In the genomic region with DNA sequence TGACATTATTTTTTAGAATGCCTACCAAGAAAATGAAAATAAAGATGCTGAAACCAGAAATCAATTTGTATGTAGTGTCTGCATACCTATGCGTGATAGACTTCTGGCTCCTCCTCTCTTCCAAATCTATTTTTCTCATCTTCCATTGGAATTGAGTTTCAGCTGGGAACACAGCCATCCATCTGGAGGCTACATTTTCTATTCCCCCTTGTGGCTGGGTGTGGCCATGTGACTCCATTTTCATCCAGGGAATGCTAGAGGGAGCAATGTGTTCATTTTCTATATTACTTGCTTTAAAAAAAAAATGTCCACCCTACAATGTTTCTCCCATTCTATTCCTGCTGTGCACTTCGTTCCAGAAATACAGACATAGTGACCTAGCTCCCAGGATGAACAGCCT, we compare ENCODE assay signal across 20 mouse cellular contexts. TPM values are rescaled to one million over a fixed set of nuclear protein-coding genes. Genes with fewer than 3 reads are reported as not detected.
DNase-seq lines count a peak whose midpoint lies in the region; ATAC-seq and TF ChIP-seq lines count a peak whose summit lies in the region.
"Had no signal": no experiment of that assay in that cellular context is flagged by ENCODE, and none has a peak within 500 bp of the region (broad histone marks: within the 10 kb centered on the region; RNA-seq: fewer than 3 reads in every experiment).

No protein-coding gene starts in this region.

- intact Hi-C loops in left cerebral cortex, postnatal 4 days (cut with DNase I), result loop anchor here (10.0 kb wide), 1 partner anchor 1282 kb away; no protein-coding TSS in a partner anchor
- intact Hi-C loops in heart, postnatal 14 days (cut with DNase I), result no loop called here

- H3K4me2 ChIP-seq in forebrain, postnatal 0 days (ENCODE audit: low read depth), result no peak overlapping the region
- no peak overlapping the region for H3K4me2 ChIP-seq in forebrain, embryonic 11.5 days (ENCODE audit: low read depth, low read length, severe bottlenecking)
- H3K4me2 ChIP-seq in stomach, postnatal 0 days (replicated peaks; ENCODE audit: low read depth), result no peak overlapping the region
- H3K4me2 ChIP-seq: embryonic facial prominence, embryonic 12.5 days; heart, embryonic 15.5 days; kidney, embryonic 15.5 days; midbrain, embryonic 13.5 days; neural tube, embryonic 12.5 days had no signal

- 72% methylated on average over 2 of the region's 2 CpGs for WGBS in forebrain, postnatal 0 days
- WGBS in forebrain, embryonic 11.5 days, result 84% methylated on average over 2 of the region's 2 CpGs
- WGBS in stomach, postnatal 0 days, result 72% methylated on average over 2 of the region's 2 CpGs

- no peak for TF ChIP-seq EP300 in stomach, postnatal 0 days (optimal IDR thresholded peaks at IDR 0.05)

- H3K9ac ChIP-seq in forebrain, postnatal 0 days, result no peak overlapping the region
- H3K9ac ChIP-seq in forebrain, embryonic 11.5 days (ENCODE audit: low read length), result no peak overlapping the region
- H3K9ac ChIP-seq in stomach, postnatal 0 days (ENCODE audit: low read length), result no peak overlapping the region
- H3K9ac ChIP-seq: embryonic facial prominence, embryonic 12.5 days; heart, embryonic 15.5 days; kidney, embryonic 15.5 days; midbrain, embryonic 13.5 days; neural tube, embryonic 12.5 days had no signal

- no peak overlapping the region for H3K27ac ChIP-seq in forebrain, postnatal 0 days (ENCODE audit: low read depth, low read length)
- no peak overlapping the region for H3K27ac ChIP-seq in forebrain, embryonic 11.5 days (ENCODE audit: low read depth, low read length)
- no peak overlapping the region for H3K27ac ChIP-seq in stomach, postnatal 0 days (replicated peaks)
- H3K27ac ChIP-seq: embryonic facial prominence, embryonic 12.5 days; heart, adult 2 months; heart, embryonic 15.5 days; kidney, embryonic 15.5 days; midbrain, embryonic 13.5 days; neural tube, embryonic 12.5 days had no signal

- H3K36me3 ChIP-seq in forebrain, postnatal 0 days (ENCODE audit: insufficient read depth), result no peaks in the 10 kb centered on the region
- no peaks in the 10 kb centered on the region for H3K36me3 ChIP-seq in forebrain, embryonic 11.5 days (ENCODE audit: control insufficient read depth, insufficient read depth, low read length)
- no peaks in the 10 kb centered on the region for H3K36me3 ChIP-seq in stomach, postnatal 0 days (ENCODE audit: control insufficient read depth, insufficient read depth, low read length)
- H3K36me3 ChIP-seq: embryonic facial prominence, embryonic 12.5 days; heart, embryonic 15.5 days; kidney, embryonic 15.5 days; midbrain, embryonic 13.5 days; neural tube, embryonic 12.5 days had no signal

- peaks cover 4% of the 10 kb centered on the region; the same call in 1 of the 2 replicates for H3K4me1 ChIP-seq in forebrain, postnatal 0 days (ENCODE audit: insufficient read depth)
- no peaks in the 10 kb centered on the region for H3K4me1 ChIP-seq in forebrain, embryonic 11.5 days (replicated peaks; ENCODE audit: control insufficient read depth, insufficient read depth, low read length)
- H3K4me1 ChIP-seq in stomach, postnatal 0 days (replicated peaks; ENCODE audit: control insufficient read depth, insufficient read depth), result no peaks in the 10 kb centered on the region; the same call in 1 of the 2 replicates

- peak; percentile 50 for TF ChIP-seq CTCF in forebrain, postnatal 0 days (IDR thresholded peaks at IDR 0.05; ENCODE audit: low read depth)
- peak; percentile 1; the same call in 1 of the 2 replicates for TF ChIP-seq CTCF in brain, embryonic 14.5 days (IDR thresholded peaks at IDR 0.05; ENCODE audit: borderline replicate concordance, extremely low read depth, insufficient read depth, insufficient read length)
- peak; percentile 20 for TF ChIP-seq CTCF in stomach, postnatal 0 days (IDR thresholded peaks at IDR 0.05; ENCODE audit: low read depth)

- TF ChIP-seq POLR2A in brain, embryonic 14.5 days (IDR thresholded peaks at IDR 0.05; ENCODE audit: borderline replicate concordance, extremely low read depth, insufficient read depth, insufficient read length, poor library complexity, severe bottlenecking), result no peak

- H3K27me3 ChIP-seq in forebrain, postnatal 0 days (ENCODE audit: insufficient read depth, low read length), result no peaks in the 10 kb centered on the region
- no peaks in the 10 kb centered on the region for H3K27me3 ChIP-seq in forebrain, embryonic 11.5 days (ENCODE audit: control insufficient read depth, insufficient read depth, low read length)
- no peaks in the 10 kb centered on the region for H3K27me3 ChIP-seq in stomach, postnatal 0 days (ENCODE audit: control insufficient read depth, insufficient read depth, low read length)
- H3K27me3 ChIP-seq: embryonic facial prominence, embryonic 12.5 days; heart, embryonic 15.5 days; kidney, embryonic 15.5 days; midbrain, embryonic 13.5 days; neural tube, embryonic 12.5 days had no signal

- no peaks in the 10 kb centered on the region for H3K9me3 ChIP-seq in forebrain, postnatal 0 days (ENCODE audit: low read length)
- H3K9me3 ChIP-seq in forebrain, embryonic 11.5 days (ENCODE audit: control insufficient read depth, low read length), result no peaks in the 10 kb centered on the region
- H3K9me3 ChIP-seq in stomach, postnatal 0 days (ENCODE audit: control insufficient read depth, low read length), result no peaks in the 10 kb centered on the region
- H3K9me3 ChIP-seq: embryonic facial prominence, embryonic 12.5 days; heart, embryonic 15.5 days; kidney, embryonic 15.5 days; midbrain, embryonic 13.5 days; neural tube, embryonic 12.5 days had no signal

- no peak for ATAC-seq in forebrain, postnatal 0 days
- no peak for ATAC-seq in forebrain, embryonic 11.5 days (replicated peaks; ENCODE audit: low FRiP score)
- ATAC-seq in stomach, postnatal 0 days (ENCODE audit: low FRiP score, low TSS enrichment), result no peak
- ATAC-seq: hindbrain, embryonic 16.5 days; intestine, embryonic 16.5 days; lung, postnatal 0 days; midbrain, embryonic 13.5 days had no signal

- peak; percentile 70 for DNase-seq in forebrain, postnatal 0 days
- DNase-seq in forebrain, embryonic 11.5 days (ENCODE audit: low spot score), result no peak
- peak; percentile 26 to 30 for DNase-seq in left cerebral cortex, adult 18-20 months (ENCODE audit: low spot score in 2 of 2)
- no peak for DNase-seq in left cerebral cortex, postnatal 4 days
- DNase-seq in brain, embryonic 14.5 days (ENCODE audit: low read depth), result peak; percentile 41
- DNase-seq in stomach, postnatal 0 days (ENCODE audit: low spot score), result no peak
- no peak for DNase-seq in heart, postnatal 14 days
- DNase-seq: adrenal gland, postnatal 10 days; cerebellum, adult 18-20 months; gastrocnemius, postnatal 10 days; heart, adult 2 months; liver had no signal

- no peak overlapping the region for H3K4me3 ChIP-seq in forebrain, postnatal 0 days (ENCODE audit: low read depth, low read length)
- no peak overlapping the region for H3K4me3 ChIP-seq in forebrain, embryonic 11.5 days (ENCODE audit: low read depth, low read length)
- H3K4me3 ChIP-seq in stomach, postnatal 0 days (ENCODE audit: low read depth, low read length), result no peak overlapping the region
- H3K4me3 ChIP-seq: embryonic facial prominence, embryonic 12.5 days; heart, adult 2 months; heart, embryonic 15.5 days; kidney, embryonic 15.5 days; midbrain, embryonic 13.5 days; neural tube, embryonic 12.5 days had no signal

RNA-seq across cellular contexts. Expression of gene Tbc1d5, which starts 3.6 kb away (rescaled TPM):
- 14.0 and 20.2 TPM in 2 replicates for total RNA-seq in forebrain, postnatal 0 days (2014; rRNA removed)
- polyA plus RNA-seq in forebrain, postnatal 0 days (2015; fragmentation: Nextera tagmentation; extraction: Ambion mirVana), result 5.9 and 7.3 TPM in 2 replicates
- polyA plus RNA-seq in forebrain, embryonic 11.5 days (2014; fragmentation: Nextera tagmentation; extraction: Ambion mirVana), result 11.8 and 13.9 TPM in 2 replicates
- total RNA-seq in left cerebral cortex, adult 18-20 months (2021), result 10 to 100 TPM; 24.8 to 28.1 TPM
- 10 to 100 TPM; 50.5 to 66.8 TPM for total RNA-seq in left cerebral cortex, postnatal 4 days (2021)
- 8.3 and 11.0 TPM in 2 replicates for polyA plus RNA-seq in brain, embryonic 14.5 days (2012; rRNA removed)
- polyA plus RNA-seq in stomach, postnatal 0 days (2015; fragmentation: Nextera tagmentation; extraction: Ambion mirVana), result 2.8 and 3.9 TPM in 2 replicates
- 10 to 100 TPM; 16.9 to 19.7 TPM for total RNA-seq in heart, postnatal 14 days (2021)

Comparison
In these comparisons a context has a peak if more than half of its experiments do, and no peak if none do; other contexts are left out.
1. DNase-seq: peak in forebrain, postnatal 0 days (single experiment), left cerebral cortex, adult 18-20 months (2 of 2) and brain, embryonic 14.5 days (single experiment); none in forebrain, embryonic 11.5 days (single experiment), left cerebral cortex, postnatal 4 days (single experiment), stomach, postnatal 0 days (single experiment) and heart, postnatal 14 days (0 of 2).
2. Peak in every context shown above with its lines, with median percentiles within 50 percentile points of each other: CTCF ChIP-seq.